Mouse (Mus musculus) urinary bladder, postnatal 14 days (tissue): ENCODE data around the gene Cabp4.

ENCODE experiments used
- DNase-seq: peaks from one replicate; pipeline ENCODE4 v3.0.0; 2021; ENCODE audit warnings: low spot score

The Cabp4 gene

DNA sequence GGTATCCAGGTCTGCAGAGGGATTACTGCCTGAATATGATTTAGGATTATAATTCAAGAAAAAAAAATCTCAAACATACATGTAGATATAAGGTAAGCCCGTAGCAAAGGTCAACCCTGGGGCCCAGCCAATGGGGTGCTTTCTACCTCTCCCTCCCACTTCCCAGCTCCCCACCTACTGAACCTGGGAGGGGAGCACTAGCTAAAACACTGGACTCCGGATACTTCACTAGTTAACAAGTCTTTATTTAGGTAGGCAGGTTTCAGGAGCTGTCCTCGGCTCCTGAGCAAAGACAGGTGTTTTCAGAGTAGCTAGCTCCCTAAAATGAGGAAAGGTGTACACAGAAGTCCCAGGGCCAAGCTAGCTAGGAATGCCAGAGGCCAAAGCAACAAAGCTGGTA is 20.3 kb upstream of the Cabp4 start:
- DNase-seq = no peak

DNA sequence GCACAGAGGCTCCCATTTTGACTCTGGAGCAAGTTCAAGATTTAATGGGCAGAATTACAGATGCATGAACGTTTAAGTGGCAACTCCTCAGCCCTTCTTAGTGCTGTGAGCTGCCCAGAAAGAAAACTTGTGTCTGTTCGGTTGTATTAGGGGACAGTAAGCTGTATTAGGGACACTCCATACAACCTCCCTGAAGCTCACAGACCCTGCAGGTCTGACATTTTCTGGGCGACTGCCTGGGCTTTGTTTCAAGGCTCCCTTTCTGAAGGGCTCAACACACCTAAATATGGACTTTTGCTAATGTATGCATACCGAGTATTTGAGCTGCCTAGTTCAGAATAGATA is 19.7 kb upstream of the Cabp4 start:
- no peak for DNase-seq

GRCm38 (mm10) chr19:4162646-4163542 is 19.1 kb upstream of the Cabp4 start, which contains the start of gene Rps6kb2:
Gene Rps6kb2, minus strand, starts transcription at chr19:4163354.
- peak; percentile 96 for DNase-seq

GRCm38 (mm10) chr19:4159049-4159448 is 15.2 kb upstream of the Cabp4 start:
- no peak for DNase-seq

GRCm38 (mm10) chr19:4156771-4157170 is 12.9 kb upstream of the Cabp4 start:
- no peak for DNase-seq

GRCm38 (mm10) chr19:4156073-4156579 is 12.3 kb upstream of the Cabp4 start:
- DNase-seq = no peak

- DNase-seq = no peak
These were observed 11.6 kb upstream of the Cabp4 start for GRCm38 (mm10) chr19:4155223-4156072.

DNA sequence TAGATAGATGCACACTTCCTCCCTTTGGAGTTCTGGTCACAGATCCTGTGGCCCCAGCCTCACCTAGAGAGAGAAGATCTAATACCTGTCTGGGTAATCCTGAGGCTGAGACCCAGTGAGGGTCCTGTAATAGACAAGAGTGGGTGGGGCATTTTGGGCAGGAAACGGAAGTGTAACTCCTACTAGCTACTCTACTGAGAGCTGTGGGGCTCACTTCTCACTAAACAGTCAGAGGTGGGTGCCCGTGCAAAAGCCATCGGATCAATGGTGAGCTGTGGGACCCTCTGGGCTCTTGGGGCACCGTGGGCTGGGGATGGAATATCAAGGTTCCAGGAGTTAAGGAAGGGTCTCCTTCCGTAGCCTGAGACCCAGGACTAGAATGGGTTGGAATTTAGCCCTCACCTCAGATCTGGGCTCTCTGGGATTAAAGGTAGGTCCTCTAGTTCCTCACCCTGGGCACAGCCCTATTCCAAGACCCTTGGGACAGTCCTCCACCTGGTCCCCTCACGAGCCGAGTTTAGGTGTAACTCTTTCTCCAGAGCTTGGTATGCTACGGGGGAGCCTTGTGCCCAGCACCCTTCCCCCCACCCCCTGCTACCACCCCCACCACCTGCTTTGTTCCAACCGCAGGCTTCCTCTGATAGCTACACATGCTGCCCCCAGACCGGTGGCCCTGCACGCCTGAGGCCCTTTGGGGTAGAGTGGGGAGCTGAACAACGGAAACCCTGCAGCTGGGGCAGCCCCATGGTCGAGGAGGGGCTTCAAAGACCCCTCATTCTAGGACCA is 10.8 kb upstream of the Cabp4 start:
- no peak for DNase-seq

DNA sequence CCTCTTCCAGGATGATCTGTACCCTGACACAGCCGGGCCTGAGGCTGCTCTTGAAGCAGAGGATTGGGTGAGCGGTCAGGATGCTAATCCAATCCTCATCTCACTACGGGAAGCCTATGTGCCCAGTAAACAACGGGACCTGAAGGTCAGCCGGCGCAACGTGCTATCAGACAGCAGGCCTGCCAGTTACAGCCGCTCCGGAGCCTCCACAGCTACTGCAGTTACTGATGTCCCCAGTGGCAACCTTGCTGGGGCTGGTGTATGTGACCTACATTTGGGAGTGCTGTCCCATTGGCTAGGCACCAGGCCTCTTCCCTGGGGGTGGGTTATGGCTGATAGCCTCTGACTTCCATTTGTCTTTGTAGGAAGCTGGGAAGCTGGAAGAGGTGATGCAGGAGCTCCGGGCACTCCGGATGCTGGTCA is 9.4 kb upstream of the Cabp4 start, which contains the start of gene Ptprcap:
Gene Ptprcap, plus strand, starts transcription at position 373 of the 423 bp plus-strand sequence.
- no peak for DNase-seq

DNA sequence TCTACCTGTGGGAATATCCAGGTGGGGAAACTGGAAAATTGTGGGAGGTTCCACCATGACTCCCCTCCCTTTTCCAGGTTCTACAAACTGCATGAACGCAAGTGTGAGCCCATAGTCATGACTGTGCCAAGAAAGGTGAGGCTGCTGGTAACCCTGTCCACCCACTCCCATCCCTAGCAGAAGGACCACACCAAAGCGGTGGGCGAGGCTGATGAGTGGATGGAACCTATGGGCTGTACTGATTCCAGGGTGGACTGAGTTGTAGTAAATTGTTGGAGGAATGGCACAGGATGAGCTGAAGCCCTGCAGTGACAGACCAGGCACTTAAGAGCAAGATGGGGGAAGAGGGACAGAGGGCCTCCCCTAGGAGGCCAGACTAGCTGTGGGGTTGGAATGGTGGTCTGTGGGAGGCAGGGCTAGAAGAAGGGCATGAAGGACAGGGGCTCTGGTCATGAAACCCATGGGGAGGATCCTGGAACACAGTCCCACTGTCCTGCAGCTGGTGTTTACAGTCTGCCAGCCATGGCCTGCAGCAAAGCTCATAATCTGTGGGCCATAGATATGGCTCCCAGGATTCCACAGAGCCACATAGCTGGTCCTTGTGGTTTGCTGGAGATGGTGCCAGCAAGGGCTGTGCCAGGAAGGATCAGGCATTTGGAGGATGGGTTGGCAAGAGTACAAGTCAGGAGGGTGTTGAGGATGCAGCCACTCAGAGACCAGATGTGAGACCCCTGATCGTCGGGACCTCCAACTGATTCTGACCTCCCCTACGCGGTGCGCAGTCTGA is 8.8 kb upstream of the Cabp4 start:
- DNase-seq = no peak

DNA sequence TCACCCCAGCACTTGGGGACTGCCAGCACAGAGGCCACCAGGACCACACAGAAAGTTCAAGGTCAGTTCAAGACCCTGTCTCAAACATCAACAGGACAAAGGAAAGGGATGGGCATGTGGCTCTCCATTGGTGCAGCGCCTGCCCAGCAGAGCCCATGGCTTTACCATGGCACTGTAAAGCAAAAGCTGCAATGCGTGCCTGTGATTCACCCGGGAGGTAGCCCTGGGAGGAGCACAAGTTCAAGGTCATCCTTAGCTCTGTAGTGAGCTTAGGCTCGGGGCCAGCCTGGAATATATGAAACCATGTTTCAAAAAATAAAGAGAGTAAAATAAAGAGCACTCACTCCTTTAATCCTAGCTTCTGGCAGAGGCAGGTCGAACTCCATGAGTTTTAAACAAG is 8.1 kb upstream of the Cabp4 start:
- no peak for DNase-seq

GRCm38 (mm10) chr19:4151488-4151860 is 7.6 kb upstream of the Cabp4 start:
- DNase-seq = no peak

GRCm38 (mm10) chr19:4150567-4151487 is 7.0 kb upstream of the Cabp4 start:
- no peak for DNase-seq

DNA sequence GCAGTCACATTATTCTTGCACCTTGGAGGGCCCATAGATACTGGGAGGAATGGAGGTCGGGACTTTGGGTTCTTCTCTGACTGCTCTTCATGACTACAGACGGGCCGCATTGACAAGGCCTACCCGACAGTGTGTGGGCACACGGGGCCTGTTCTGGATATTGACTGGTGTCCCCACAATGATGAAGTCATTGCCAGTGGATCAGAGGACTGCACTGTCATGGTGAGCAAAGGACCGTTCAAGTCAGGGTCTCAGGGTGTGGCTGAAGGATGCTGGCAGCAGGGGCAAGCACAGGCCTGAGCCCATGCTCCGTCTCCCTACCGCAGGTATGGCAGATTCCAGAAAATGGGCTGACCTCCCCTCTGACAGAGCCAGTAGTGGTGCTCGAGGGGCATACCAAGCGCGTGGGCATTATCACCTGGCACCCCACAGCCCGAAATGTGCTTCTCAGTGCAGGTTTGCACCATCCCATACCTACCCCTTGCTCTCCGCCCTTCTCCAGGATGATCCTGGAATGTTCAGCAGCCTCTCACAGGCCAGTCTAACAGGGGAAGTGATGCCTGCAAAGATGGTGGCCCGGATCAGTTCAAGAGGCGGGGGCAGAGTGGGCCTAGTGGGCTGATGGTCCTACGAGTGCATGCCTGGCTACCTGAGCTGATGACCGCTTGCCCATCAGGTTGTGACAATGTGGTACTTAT is 6.1 kb upstream of the Cabp4 start:
- DNase-seq = no peak

DNA sequence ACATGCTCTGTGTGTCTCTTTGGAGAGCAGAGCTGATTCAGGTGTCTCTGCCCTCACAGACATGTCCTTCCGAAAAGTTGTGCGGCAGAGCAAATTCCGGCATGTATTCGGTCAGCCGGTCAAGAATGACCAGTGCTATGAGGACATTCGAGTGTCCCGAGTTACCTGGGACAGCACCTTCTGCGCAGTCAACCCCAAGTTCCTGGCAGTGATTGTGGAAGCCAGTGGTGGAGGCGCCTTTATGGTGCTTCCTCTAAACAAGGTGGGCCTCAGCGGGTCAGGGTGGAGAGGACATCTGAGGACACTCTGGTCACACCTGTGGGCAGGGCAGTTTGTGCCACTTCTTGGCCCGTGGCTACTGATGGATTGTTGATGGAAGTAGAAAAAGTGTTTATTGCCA is 5.5 kb upstream of the Cabp4 start:
- DNase-seq = no peak

DNA sequence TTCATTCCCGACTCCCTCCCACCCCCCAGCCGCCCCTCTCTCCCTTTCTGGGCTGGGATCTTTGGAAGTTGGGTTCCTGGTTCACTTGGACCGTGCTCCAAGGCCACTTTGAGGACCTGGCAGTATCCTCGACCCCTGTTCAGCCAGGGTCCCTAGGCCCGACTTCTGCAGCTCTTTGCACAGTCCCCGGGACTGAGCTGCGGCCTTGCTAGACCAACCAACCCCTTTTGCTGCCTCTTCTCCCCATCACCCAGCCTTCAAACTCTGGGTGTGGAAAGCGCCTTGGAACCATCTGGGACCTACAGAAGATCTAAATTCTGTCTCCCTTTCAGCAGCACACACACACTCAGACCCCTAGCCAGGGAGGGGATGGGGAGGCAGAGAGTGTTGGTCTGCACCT is 5.0 kb upstream of the Cabp4 start:
- DNase-seq = no peak

DNA sequence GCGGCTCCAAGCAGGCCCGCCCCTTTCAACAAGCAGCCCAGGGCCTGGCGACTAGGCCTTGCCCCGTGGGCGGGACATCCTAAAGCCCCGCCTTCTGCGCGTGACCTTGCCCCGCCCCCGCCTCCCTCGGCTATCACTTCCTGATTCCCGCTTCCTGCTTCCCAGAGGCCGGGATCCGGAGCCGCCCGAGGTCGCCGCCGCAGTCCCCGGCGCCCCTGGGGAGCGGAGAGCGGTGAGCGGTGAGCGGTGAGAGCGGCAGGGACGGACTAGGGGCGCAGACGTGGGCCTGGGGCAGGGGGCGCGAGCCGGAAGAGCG is 4.6 kb upstream of the Cabp4 start, which contains the start of gene Coro1b:
Gene Coro1b, plus strand, starts transcription at position 129 of the 316 bp plus-strand sequence.
- peak; percentile 97 for DNase-seq

DNA sequence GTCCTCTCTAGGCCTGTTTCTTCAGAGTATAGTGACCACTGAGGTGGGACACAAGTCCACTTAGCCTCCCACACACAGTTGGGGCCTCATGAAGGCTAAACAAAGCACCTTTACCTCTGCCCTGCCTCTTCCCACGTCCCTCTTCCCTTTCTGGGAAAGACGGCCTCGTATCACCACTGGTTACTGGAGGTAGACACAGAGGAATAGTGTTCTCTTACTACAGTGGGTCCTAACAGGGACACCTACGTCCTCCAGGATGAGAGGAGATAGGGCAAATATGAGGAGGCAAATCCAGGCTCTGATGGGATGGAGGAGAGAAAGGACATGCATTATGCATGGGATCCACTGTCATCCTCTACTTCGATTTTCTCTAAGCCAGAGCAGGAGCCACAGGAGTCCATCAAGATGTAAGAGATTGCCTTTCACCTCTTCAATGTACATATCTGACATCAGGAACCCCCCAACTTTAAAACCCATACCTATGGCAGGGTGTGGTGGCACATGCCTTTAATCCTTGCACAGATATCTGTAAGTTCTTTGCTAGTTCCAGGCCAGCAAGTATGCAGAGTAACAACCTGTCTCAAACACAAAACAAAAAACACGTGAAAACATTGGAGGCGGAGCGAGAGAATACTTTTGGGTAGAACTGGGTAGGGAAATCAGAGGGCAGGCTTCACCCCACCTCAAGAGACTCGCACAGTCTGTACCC is 4.1 kb upstream of the Cabp4 start:
- DNase-seq = no peak

DNA sequence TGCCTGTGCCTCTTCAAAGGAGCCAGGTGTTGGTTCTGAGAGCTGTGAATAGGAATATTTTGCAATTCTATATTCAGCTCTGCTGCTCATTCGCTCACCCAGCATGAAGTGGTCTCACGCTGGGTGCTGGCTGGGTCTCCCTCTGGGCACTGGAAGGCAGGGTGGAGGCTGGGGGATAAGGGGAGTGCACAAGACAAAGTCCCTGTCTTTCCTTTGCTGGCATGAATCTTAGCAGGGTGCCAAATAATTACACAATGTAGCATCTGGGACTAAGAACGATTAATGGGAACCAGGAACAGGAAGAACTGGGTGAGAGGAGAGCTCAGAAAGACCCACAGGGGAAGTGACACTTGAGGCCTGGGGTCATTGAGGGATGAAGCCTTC is 3.2 kb upstream of the Cabp4 start:
- DNase-seq = no peak
